Mouse (Mus musculus) kidney, embryonic 14.5 days (tissue): Measurements from ENCODE around the gene Tmem208. TPM values are rescaled to one million over a fixed set of nuclear protein-coding genes. Genes with fewer than 3 reads are reported as not detected.

Experiments used
- ATAC-seq: fragments of 200-750 bp; cut with Nextera tagmentation; 2 replicates; pipeline ENCODE4 v1.8.0; 2017; ENCODE audit warnings: moderate number of reproducible peaks, mild to moderate bottlenecking, moderate TSS enrichment, moderate library complexity; ENCODE audit not compliant: low FRiP score, low TSS enrichment
- H3K27ac ChIP-seq: fragments of 300-500 bp; sonication (generic); 2 replicates; pipeline ENCODE4 v1.5.1; 2014; ENCODE audit warnings: low read depth, mild to moderate bottlenecking, low read length, moderate library complexity, mixed read lengths
- H3K27me3 ChIP-seq: fragments of 300-500 bp; sonication (generic); 2 replicates; pipeline ENCODE4 v1.6.1; 2014; ENCODE audit warnings: mild to moderate bottlenecking, low read length; ENCODE audit not compliant: control insufficient read depth, insufficient read depth
- H3K36me3 ChIP-seq: fragments of 300-500 bp; sonication (generic); 2 replicates; pipeline ENCODE4 v1.6.1; 2014; ENCODE audit warnings: low read length, mixed read lengths; ENCODE audit not compliant: control insufficient read depth, insufficient read depth
- H3K4me1 ChIP-seq: fragments of 300-500 bp; sonication (generic); 2 replicates; pipeline ENCODE4 v1.6.1; 2014; ENCODE audit warnings: low read length, mixed read lengths; ENCODE audit not compliant: control insufficient read depth, insufficient read depth
- H3K4me2 ChIP-seq: fragments of 300-500 bp; sonication (generic); replicated peaks from 2 replicates; pipeline ENCODE4 v1.6.1; 2014; ENCODE audit warnings: low read depth, mild to moderate bottlenecking, low read length
- H3K4me3 ChIP-seq: fragments of 300-500 bp; sonication (generic); 2 replicates; pipeline ENCODE4 v1.5.1; 2014; ENCODE audit warnings: mild to moderate bottlenecking, low read length
- H3K9ac ChIP-seq: fragments of 300-500 bp; sonication (generic); 2 replicates; pipeline ENCODE4 v1.6.1; 2014; ENCODE audit warnings: low read depth, mild to moderate bottlenecking, low read length, moderate library complexity
- H3K9me3 ChIP-seq: fragments of 300-500 bp; sonication (generic); 2 replicates; pipeline ENCODE4 v1.6.1; 2016; ENCODE audit warnings: low read length; ENCODE audit not compliant: control insufficient read depth
- WGBS: fragments of 180-500 bp; shearing (Covaris S2); extraction: QIAGEN DNeasy Blood & Tissue Kit; methylation state at CpG from one replicate; pipeline ENCODE4 v1.1.7; 2014; 5-methylcytosine and 5-hydroxymethylcytosine counted together
- polyA plus RNA-seq: library from polyadenylated mRNA; unstranded; fragments of >200 nt; fragmentation: Nextera tagmentation; extraction: Ambion mirVana; gene quantifications from 2 replicates; pipeline ENCODE4 v1.2.1, GENCODE M21; 2014

The Tmem208 gene
- polyA plus RNA-seq, 1 experiment from 2014 or later = 120 TPM

DNA sequence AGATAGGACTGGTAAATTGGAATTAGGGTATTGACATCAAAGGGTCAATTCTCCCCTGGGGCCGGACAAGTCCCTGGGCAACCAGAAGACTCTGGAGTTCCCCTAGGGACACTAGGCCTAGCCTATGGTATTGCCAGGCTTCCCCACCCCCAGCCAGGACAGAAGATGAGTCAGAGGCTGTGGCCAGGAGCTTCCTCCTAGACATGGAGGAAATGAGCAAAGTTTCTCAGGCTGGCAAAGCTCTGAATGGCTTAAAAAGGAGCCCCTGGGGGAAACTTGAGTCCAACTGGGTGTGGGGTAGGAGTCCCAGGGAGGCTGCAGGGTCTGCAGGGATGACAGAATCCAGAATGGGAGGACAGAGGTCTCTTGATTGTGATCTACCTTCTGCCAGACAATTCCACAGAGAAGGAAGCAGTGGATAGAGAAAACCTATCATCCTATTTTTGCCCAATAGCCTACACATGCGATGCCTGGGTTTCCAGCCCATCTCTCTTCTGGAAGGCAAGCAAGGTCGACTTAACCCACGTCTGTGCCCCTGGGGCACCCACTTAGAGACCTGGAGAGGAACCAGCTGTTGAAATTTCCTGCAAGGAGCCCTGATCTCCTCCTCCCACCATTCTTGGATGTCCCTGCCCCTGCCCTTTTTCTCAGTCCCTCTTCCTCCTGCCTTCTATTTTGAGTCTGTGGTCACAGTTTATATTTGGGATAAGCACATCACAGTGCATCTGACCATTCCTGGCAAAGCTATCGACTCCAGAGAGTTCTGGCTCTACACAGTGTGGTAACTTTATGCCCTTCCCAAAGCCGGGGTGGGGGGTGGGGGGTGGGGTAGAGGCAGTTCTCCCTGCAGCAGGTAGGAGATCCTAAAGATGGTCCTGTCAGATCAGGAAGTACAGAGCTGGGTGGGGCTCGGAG is 19.2 kb downstream of the Tmem208 start:
- WGBS = 41% methylated on average over 7 of the region's 7 CpGs
- H3K9ac ChIP-seq = no peak overlapping the region; the same call in 1 of the 2 replicates
- peak overlapping the region; percentile 92 for H3K4me2 ChIP-seq
- no peaks in the 10 kb centered on the region for H3K27me3 ChIP-seq
- H3K9me3 ChIP-seq = no peaks in the 10 kb centered on the region
- H3K4me1 ChIP-seq = peaks cover 37% of the 10 kb centered on the region
- no peaks in the 10 kb centered on the region for H3K36me3 ChIP-seq
- peak overlapping the region; percentile 3; the same call in 1 of the 2 replicates for H3K4me3 ChIP-seq
- ATAC-seq = no peak
- H3K27ac ChIP-seq = no peak overlapping the region; the same call in 1 of the 2 replicates

DNA sequence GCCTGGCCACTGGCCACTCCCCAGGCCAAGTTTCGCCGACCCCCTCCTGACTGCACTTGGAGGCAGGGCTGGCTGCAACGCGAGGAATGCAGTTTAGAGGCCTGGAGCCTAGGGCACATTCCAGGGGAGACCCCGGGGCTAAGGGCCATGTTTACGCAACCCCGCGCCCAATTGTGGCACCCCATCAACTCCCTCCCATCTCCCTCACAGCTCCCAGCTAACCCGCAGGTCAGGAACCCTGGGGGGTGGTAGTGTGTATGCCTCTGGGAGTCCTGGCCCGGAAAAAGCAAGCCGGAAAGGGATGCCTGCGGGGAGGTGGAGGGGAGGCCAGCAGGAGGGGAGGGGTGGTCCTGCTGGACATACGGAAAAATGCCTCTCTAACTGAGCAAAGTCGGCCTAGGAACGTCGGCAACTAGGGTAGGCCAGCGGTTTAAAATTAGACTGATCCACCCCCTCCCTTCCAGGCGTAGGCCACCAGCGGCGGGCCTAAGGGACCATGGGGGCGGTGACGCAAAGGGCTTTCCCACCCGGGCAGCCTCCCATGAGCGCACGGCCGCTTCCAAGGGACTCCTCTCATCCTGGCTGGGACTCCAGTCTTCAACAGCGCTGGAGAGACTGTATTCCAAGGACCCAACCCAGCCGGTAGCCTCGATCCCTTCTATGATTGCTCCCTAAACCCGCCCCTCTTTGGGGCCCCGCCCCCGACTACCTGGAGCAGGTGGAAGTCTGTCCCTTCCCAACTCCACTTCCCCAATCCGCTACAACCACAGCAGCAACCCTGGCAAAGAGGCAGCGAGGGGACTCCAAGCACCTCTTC is 20.7 kb downstream of the Tmem208 start:
- peak overlapping the region; percentile 92 for H3K4me2 ChIP-seq
- peak; percentile 41 for ATAC-seq
- H3K9ac ChIP-seq = peak overlapping the region; percentile 74
- no peaks in the 10 kb centered on the region for H3K9me3 ChIP-seq
- H3K27ac ChIP-seq = peak overlapping the region; percentile 84
- no peaks in the 10 kb centered on the region for H3K27me3 ChIP-seq
- H3K36me3 ChIP-seq = no peaks in the 10 kb centered on the region
- peaks cover 27% of the 10 kb centered on the region for H3K4me1 ChIP-seq
- 1% methylated on average over 28 of the region's 34 CpGs for WGBS
- H3K4me3 ChIP-seq = peak overlapping the region; percentile 79

DNA sequence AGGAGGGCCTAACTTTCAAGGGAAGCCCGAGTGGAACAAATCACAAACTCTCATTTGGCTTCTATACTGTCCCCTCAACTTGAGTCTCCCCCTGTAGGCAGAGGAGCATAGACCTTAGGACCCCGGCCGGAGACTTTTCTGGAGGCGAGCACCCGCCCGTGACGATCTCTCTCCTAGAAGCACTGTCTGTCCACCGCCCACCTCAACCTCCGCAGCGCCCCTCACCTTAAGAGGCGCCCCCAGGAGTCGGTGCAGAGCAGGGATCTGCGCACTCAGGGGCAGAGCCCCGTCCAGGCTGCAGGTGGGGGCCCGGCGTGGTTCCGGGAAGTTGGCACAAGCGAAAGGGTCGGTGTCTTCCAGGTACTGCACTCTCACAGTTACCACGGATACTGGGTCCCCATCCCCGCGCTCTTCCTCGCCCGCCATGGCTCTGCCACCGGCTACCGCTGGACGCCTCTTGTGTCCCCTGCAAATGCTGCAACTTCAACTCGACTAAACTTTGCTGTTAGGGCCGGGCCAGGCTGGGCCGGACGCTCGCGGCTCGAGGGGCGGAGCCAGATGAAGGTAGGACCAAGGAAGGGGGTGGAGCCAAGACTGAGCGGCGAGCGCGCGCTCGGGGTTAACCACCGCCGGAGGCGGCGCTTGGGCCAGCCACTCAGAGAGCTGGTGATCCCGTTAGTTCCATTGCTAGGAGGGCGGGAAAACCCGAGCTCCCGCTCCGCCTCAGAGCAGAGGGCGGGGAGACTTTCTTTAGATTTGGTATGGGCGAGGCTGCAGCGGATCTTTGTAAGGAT is 21.5 kb downstream of the Tmem208 start, which contains the start of gene Fhod1:
Fhod1 (minus strand) TSS at position 526 of the 794 bp plus-strand sequence.
- Histone ChIP-seq H3K4me1 (peaks cover 27% of the 10 kb centered on the region), H3K9ac (peak within 1 kb of the TSS; percentile 74)

DNA sequence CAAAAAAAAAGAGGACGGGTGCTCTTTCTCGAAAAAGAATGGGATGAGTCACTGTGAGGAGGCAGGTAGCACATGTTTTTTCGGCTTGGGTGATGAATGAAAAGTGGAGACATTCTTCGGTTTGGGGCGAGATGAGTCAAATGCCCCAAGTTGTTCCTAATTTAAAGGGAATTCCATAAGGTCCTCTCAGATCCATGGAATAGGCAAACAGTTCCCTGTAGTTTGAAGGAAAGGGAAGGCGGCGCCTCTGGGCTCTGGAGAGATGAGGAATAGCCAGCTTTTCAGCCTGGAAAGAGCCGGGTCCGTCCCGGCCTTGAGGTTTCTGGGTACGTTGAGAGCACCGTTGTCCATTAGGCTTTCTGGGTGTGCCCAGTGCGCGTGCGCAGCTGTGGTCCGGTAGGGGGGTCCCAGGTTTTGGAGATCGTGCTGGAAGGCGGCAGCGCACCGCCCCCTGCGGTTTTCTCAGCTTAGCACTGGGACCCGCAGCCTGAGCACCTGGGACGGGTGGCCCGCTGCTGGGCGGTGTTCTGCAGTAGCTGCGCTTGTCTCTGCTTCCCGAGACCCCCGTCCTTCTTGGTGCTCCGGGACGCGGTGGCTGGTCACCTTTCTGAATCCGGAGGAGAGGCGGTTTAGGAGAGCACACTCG is 22.4 kb downstream of the Tmem208 start, which contains the start of gene Slc9a5:
Slc9a5 (plus strand) TSS at position 394 of the 646 bp plus-strand sequence.
- H3K36me3 ChIP-seq = no peaks in the 10 kb centered on the region
- H3K4me2 ChIP-seq = peak within 1 kb of the TSS; percentile 92
- no peaks in the 10 kb centered on the region for H3K9me3 ChIP-seq
- H3K4me1 ChIP-seq = peaks cover 27% of the 10 kb centered on the region
- ATAC-seq = peak; percentile 10; the same call in 1 of the 2 replicates
- H3K27ac ChIP-seq = peak within 1 kb of the TSS; percentile 84; the same call in 1 of the 2 replicates
- peak within 1 kb of the TSS; percentile 74 for H3K9ac ChIP-seq
- no peaks in the 10 kb centered on the region for H3K27me3 ChIP-seq
- WGBS = under 1% methylated on average over 34 of the region's 34 CpGs
- H3K4me3 ChIP-seq = peak within 1 kb of the TSS; percentile 79

More for the DNA sequence above, 21.5 kb downstream of the Tmem208 start, which contains the start of gene Fhod1:
- Histone ChIP-seq H3K36me3 (no peaks in the 10 kb centered on the region), H3K4me2 (peak within 1 kb of the TSS; percentile 92), H3K27ac (peak within 1 kb of the TSS; percentile 84), H3K9me3 (no peaks in the 10 kb centered on the region), H3K27me3 (no peaks in the 10 kb centered on the region), H3K4me3 (peak within 1 kb of the TSS; percentile 79)
- ATAC-seq = peak; percentile 91
- WGBS = under 1% methylated on average over 53 of the region's 53 CpGs

DNA sequence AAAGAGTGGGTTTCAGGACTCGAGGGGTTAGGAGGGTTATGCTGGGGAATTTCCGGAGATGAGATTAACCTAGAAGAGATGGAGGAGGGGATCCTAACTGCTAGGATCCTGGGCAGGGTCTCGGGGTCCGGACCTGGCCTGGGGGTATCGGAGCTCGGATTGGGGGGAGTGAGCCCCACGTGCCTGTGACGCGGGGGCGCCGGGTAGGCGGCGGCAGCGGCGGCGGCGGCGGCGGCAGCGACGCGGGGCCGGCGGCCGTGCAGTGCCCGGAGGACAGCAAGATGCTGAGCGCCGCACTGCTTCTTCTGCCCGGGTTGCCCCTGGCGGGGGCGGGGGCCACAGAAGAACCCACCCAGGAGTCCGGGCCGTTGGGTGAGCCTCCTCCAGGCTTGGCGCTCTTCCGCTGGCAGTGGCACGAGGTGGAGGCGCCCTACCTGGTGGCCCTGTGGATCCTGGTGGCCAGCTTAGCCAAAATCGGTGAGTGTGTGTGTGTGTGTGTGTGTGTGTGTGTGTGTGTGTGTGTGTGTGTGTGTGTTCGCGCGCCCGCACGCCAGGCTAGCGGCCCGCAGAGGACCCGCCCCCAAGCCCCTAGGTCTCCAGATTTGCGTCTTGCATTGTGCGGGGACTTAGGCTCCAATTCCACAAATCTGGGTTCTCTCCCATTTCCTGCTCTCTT is 23.1 kb downstream of the Tmem208 start:
- H3K4me3 ChIP-seq = peak overlapping the region; percentile 79
- H3K4me1 ChIP-seq = peaks cover 27% of the 10 kb centered on the region
- ATAC-seq = peak; percentile 5; the same call in 1 of the 2 replicates
- peak overlapping the region; percentile 67 for H3K9ac ChIP-seq
- no peaks in the 10 kb centered on the region for H3K36me3 ChIP-seq
- H3K9me3 ChIP-seq = no peaks in the 10 kb centered on the region
- peak overlapping the region; percentile 92 for H3K4me2 ChIP-seq
- under 1% methylated on average over 43 of the region's 48 CpGs for WGBS
- H3K27me3 ChIP-seq = no peaks in the 10 kb centered on the region
- H3K27ac ChIP-seq = peak overlapping the region; percentile 37; the same call in 1 of the 2 replicates

DNA sequence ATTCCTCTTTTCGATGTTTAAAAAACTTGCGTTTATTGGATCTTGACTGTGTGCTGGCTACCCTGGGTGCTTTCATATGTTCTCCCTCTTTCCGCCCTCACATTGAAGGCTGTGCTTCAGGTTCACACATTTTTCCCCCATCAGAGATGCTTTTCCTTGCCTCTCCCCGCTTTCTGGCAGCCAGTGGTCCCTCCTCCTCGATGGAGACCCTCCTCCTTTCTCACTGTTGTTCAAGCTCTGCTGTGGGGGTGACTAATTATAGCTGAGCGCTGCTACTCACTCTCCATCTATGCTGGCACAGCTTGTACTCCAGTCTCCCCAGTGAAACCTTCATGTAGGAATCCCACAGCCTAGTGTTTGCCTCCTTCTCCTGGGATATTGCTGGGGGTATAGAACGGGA is 24.0 kb downstream of the Tmem208 start:
- WGBS = 49% methylated on average over 7 of the region's 7 CpGs
- no peak for ATAC-seq
- Histone ChIP-seq H3K27ac (no peak overlapping the region), H3K4me1 (peaks cover 26% of the 10 kb centered on the region), H3K4me3 (no peak overlapping the region), H3K27me3 (no peaks in the 10 kb centered on the region), H3K9me3 (no peaks in the 10 kb centered on the region), H3K36me3 (no peaks in the 10 kb centered on the region), H3K9ac (no peak overlapping the region), H3K4me2 (peak overlapping the region; percentile 92; the same call in 1 of the 2 replicates)

DNA sequence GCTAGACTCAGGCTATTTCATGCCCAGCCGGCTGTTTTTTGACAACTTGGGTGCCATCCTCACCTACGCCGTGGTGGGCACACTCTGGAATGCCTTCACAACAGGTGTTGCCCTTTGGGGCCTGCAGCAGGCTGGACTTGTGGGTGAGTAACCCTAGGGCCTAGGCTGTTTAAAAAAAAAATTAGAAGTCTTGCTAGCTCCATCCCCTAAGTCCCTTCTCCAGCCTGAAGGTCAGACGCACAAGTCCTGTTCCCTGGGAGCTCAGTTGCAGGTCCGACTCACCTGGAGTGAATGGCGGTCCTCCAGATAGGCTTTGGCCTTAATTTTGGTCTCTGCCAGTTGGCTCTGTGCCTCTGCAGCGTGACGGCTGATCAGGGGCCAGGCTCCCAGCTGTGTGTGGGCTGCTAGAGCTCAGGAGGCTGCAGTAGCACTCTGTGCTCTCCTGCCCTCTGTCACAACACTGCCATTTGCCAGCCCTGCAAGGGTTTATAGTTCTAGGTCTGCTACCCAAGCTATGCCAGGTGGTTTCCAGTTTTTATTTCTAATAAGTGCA is 27.5 kb downstream of the Tmem208 start:
- H3K4me3 ChIP-seq = no peak overlapping the region
- H3K27me3 ChIP-seq = no peaks in the 10 kb centered on the region
- H3K4me2 ChIP-seq = no peak overlapping the region
- no peaks in the 10 kb centered on the region for H3K36me3 ChIP-seq
- H3K9me3 ChIP-seq = no peaks in the 10 kb centered on the region
- 76% methylated on average over 8 of the region's 8 CpGs for WGBS
- no peak overlapping the region for H3K9ac ChIP-seq
- peaks cover 8% of the 10 kb centered on the region; the same call in 1 of the 2 replicates for H3K4me1 ChIP-seq
- no peak overlapping the region for H3K27ac ChIP-seq
- ATAC-seq = no peak
